Mouse (Mus musculus) liver, postnatal 0 days (tissue): ENCODE data around the gene Coq8a. TPM values are rescaled to one million over a fixed set of nuclear protein-coding genes. Genes with fewer than 3 reads are reported as not detected.

ENCODE experiments used
- ATAC-seq: fragments of 200-750 bp; cut with Nextera tagmentation; 2 replicates; pipeline ENCODE4 v1.8.0; 2017; ENCODE audit warnings: mild to moderate bottlenecking, moderate library complexity
- DNase-seq: peaks from one replicate; pipeline ENCODE4 v3.0.0-alpha.2; 2016
- H3K27ac ChIP-seq: fragments of 300-500 bp; sonication (generic); 2 replicates; pipeline ENCODE4 v1.5.1; 2014; ENCODE audit warnings: antibody characterized with exemption, moderate library complexity, mild to moderate bottlenecking, low read depth
- H3K27me3 ChIP-seq: fragments of 300-500 bp; sonication (generic); 2 replicates; pipeline ENCODE4 v1.6.1; 2014; ENCODE audit warnings: low read length, control low read depth, mixed read lengths; ENCODE audit not compliant: insufficient read depth
- H3K36me3 ChIP-seq: fragments of 300-500 bp; sonication (generic); replicated peaks from 2 replicates; pipeline ENCODE4 v1.6.1; 2014; ENCODE audit warnings: mild to moderate bottlenecking, control low read depth, low read length, moderate library complexity, mixed read lengths; ENCODE audit not compliant: insufficient read depth
- H3K4me1 ChIP-seq: fragments of 300-500 bp; sonication (generic); 2 replicates; pipeline ENCODE4 v1.6.1; 2014; ENCODE audit warnings: antibody characterized with exemption, mild to moderate bottlenecking, control low read depth; ENCODE audit not compliant: insufficient read depth
- H3K4me2 ChIP-seq: fragments of 300-500 bp; sonication (generic); 2 replicates; pipeline ENCODE4 v1.6.1; 2014; ENCODE audit warnings: low read depth, mild to moderate bottlenecking, low read length, moderate library complexity, mixed read lengths
- H3K4me3 ChIP-seq: fragments of 300-500 bp; sonication (generic); 2 replicates; pipeline ENCODE4 v1.5.1; 2014; ENCODE audit warnings: low read depth, low read length
- H3K9ac ChIP-seq: fragments of 300-500 bp; sonication (generic); replicated peaks from 2 replicates; pipeline ENCODE4 v1.6.1; 2014; ENCODE audit warnings: mild to moderate bottlenecking, moderate library complexity
- H3K9me3 ChIP-seq: fragments of 300-500 bp; sonication (generic); 2 replicates; pipeline ENCODE4 v1.6.1; 2016; ENCODE audit warnings: mild to moderate bottlenecking, control low read depth, low read length, mixed read lengths
- CTCF ChIP-seq: sonication (generic); IDR thresholded peaks from 2 replicates; pipeline ENCODE4 v1.5.1; 2016; ENCODE audit warnings: antibody characterized with exemption, low read depth
- EP300 ChIP-seq: IDR thresholded peaks from 2 replicates; pipeline ENCODE4 v1.6.1; 2016; ENCODE audit warnings: antibody characterized with exemption, low read depth, mild to moderate bottlenecking
- WGBS: fragments of 180-500 bp; shearing (Covaris S2); extraction: QIAGEN DNeasy Blood & Tissue Kit; methylation state at CpG from one replicate; pipeline ENCODE4 v1.1.7; 2014; ENCODE audit not compliant: insufficient replicate concordance; 5-methylcytosine and 5-hydroxymethylcytosine counted together
- polyA plus RNA-seq: library from polyadenylated mRNA; unstranded; fragments of >200 nt; fragmentation: Nextera tagmentation; extraction: Ambion mirVana; gene quantifications from 2 replicates; pipeline ENCODE4 v1.2.1, GENCODE M21; 2015

Coq8a gene
- polyA plus RNA-seq, 1 experiment from 2014 or later, result 36.6 TPM

- no peak for DNase-seq
- H3K9me3 ChIP-seq, result no peaks in the 10 kb centered on the region
- no peak overlapping the region for H3K4me2 ChIP-seq
- H3K27ac ChIP-seq, result no peak overlapping the region
- H3K27me3 ChIP-seq, result no peaks in the 10 kb centered on the region
- WGBS, result 87% methylated on average over 4 of the region's 4 CpGs
- H3K4me1 ChIP-seq, result no peaks in the 10 kb centered on the region
- H3K9ac ChIP-seq, result no peak overlapping the region
- ATAC-seq, result no peak
- no peak for TF ChIP-seq CTCF
- peaks cover 15% of the 10 kb centered on the region for H3K36me3 ChIP-seq
- no peak overlapping the region for H3K4me3 ChIP-seq
These were observed 60.2 kb downstream of the Coq8a start for GRCm38 (mm10) chr1:180139158-180139557.

GRCm38 (mm10) chr1:180132187-180132586 is 67.2 kb downstream of the Coq8a start:
- TF ChIP-seq CTCF (no peak), EP300 (no peak)
- Histone ChIP-seq H3K4me3 (no peak overlapping the region), H3K4me2 (no peak overlapping the region), H3K27ac (no peak overlapping the region), H3K4me1 (no peaks in the 10 kb centered on the region), H3K27me3 (no peaks in the 10 kb centered on the region), H3K36me3 (0 out of 2 replicates have a peak, but pooled peaks cover 2% of the 10 kb centered on the region), H3K9me3 (no peaks in the 10 kb centered on the region), H3K9ac (no peak overlapping the region)
- ATAC-seq (no peak), DNase-seq (no peak)
- WGBS, result 46% methylated on average over 4 of the region's 4 CpGs

GRCm38 (mm10) chr1:180131402-180131801 is 68.0 kb downstream of the Coq8a start:
- DNase-seq (no peak), ATAC-seq (no peak)
- H3K4me3 ChIP-seq, result no peak overlapping the region
- H3K9me3 ChIP-seq, result no peaks in the 10 kb centered on the region
- H3K4me1 ChIP-seq, result no peaks in the 10 kb centered on the region
- no peak overlapping the region for H3K9ac ChIP-seq
- WGBS, result 58% methylated on average over 3 of the region's 3 CpGs
- TF ChIP-seq CTCF, result peak; percentile 53
- TF ChIP-seq EP300, result no peak
- no peaks in the 10 kb centered on the region for H3K27me3 ChIP-seq
- no peak overlapping the region for H3K27ac ChIP-seq
- H3K36me3 ChIP-seq, result 0 out of 2 replicates have a peak, but pooled peaks cover 2% of the 10 kb centered on the region
- H3K4me2 ChIP-seq, result no peak overlapping the region

- Histone ChIP-seq H3K4me3 (no peak overlapping the region), H3K9ac (no peak overlapping the region), H3K4me2 (no peak overlapping the region), H3K9me3 (no peaks in the 10 kb centered on the region), H3K4me1 (no peaks in the 10 kb centered on the region), H3K36me3 (no peaks in the 10 kb centered on the region), H3K27ac (no peak overlapping the region), H3K27me3 (no peaks in the 10 kb centered on the region)
- TF ChIP-seq EP300 (no peak), CTCF (no peak)
- 93% methylated on average over 5 of the region's 5 CpGs for WGBS
- DNase-seq, result no peak
- no peak for ATAC-seq
These were observed 71.2 kb downstream of the Coq8a start for GRCm38 (mm10) chr1:180128077-180128792.

GRCm38 (mm10) chr1:180118233-180118632 is 81.2 kb downstream of the Coq8a start:
- no peak for ATAC-seq
- no peaks in the 10 kb centered on the region for H3K4me1 ChIP-seq
- WGBS, result 91% methylated on average over 8 of the region's 8 CpGs
- H3K27me3 ChIP-seq, result no peaks in the 10 kb centered on the region
- H3K9me3 ChIP-seq, result no peaks in the 10 kb centered on the region
- H3K9ac ChIP-seq, result no peak overlapping the region
- H3K27ac ChIP-seq, result no peak overlapping the region
- no peak overlapping the region for H3K4me2 ChIP-seq
- DNase-seq, result no peak
- no peaks in the 10 kb centered on the region for H3K36me3 ChIP-seq
- TF ChIP-seq EP300, result no peak
- TF ChIP-seq CTCF, result no peak
- H3K4me3 ChIP-seq, result no peak overlapping the region

- H3K4me2 ChIP-seq, result no peak overlapping the region
- no peak overlapping the region for H3K4me3 ChIP-seq
- H3K27me3 ChIP-seq, result no peaks in the 10 kb centered on the region
- no peak overlapping the region for H3K9ac ChIP-seq
- DNase-seq (peak; percentile 43), ATAC-seq (no peak)
- no peaks in the 10 kb centered on the region for H3K36me3 ChIP-seq
- H3K4me1 ChIP-seq, result no peaks in the 10 kb centered on the region
- H3K9me3 ChIP-seq, result no peaks in the 10 kb centered on the region
- TF ChIP-seq EP300, result no peak
- TF ChIP-seq CTCF, result peak; percentile 66
- H3K27ac ChIP-seq, result no peak overlapping the region
- WGBS, result 78% methylated on average over 1 of the region's 1 CpGs
These were observed 82.9 kb downstream of the Coq8a start for GRCm38 (mm10) chr1:180116525-180116924.

Other genes with a start within 250 kb of the Coq8a start
- gene Cdc42bpa, start 239.1 kb downstream of the Coq8a start, polyA plus RNA-seq, result 3.5 TPM in 2 replicates
- gene Psen2, start 63.8 kb upstream of the Coq8a start, polyA plus RNA-seq, result 25.6 and 25.8 TPM in 2 replicates
- gene Itpkb, start 130.9 kb upstream of the Coq8a start, polyA plus RNA-seq, result 1.3 and 1.4 TPM in 2 replicates